Mouse (Mus musculus) skeletal muscle tissue, adult 2 months (tissue): ENCODE measurements around the gene Cgrrf1.

Experiments used
- DNase-seq: peaks from one replicate; pipeline ENCODE4 v3.0.0-alpha.2; 2012; ENCODE audit warnings: low read depth, low spot score

The Cgrrf1 gene

GRCm38 (mm10) chr14:46885891-46886301, 54.0 kb downstream of the Cgrrf1 start:
- DNase-seq, result peak; percentile 52

DNA sequence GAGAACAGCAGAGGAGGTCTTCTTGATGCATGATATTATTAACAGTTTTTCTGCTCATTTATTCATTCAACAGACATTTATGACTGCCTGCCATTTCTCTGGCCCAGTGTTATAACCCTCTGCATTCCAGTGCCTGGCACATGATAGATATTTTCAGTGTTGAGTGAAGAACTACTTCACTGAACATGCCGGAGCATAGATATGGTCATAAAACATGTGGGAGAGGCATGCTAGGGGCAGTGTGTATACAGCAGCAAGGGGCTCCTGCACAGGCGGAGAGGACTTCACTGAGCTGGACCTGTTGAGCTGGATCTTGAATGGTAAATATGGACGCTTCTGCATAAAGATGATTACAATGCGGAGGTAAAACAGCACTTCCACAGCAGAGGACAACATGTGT, 57.2 kb downstream of the Cgrrf1 start:
- DNase-seq, result no peak

- DNase-seq, result no peak
Measured at GRCm38 (mm10) chr14:46893961-46894360, 62.0 kb downstream of the Cgrrf1 start.

DNA sequence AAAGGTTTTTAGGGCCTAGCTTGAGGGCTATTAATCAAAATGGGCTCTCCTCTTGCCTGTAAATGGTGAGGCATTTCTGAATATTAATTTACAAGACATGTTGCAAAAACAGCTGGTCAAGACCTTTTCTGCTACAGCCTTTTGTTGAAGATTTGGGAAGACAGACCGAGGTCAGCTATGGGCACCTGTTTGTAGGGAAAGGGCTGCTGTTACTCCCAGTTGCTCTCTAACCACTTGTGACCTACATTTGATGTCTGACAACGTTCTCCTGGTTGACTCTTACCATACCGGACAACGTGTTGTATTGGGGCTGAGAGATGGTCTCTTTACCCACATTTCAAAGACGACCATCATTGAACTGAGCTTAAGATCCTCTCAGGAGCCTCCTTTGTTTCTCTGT, 66.0 kb downstream of the Cgrrf1 start:
- no peak for DNase-seq

- DNase-seq, result no peak
Measured at GRCm38 (mm10) chr14:46898626-46899025, 66.7 kb downstream of the Cgrrf1 start.

- no peak for DNase-seq
Measured at GRCm38 (mm10) chr14:46902498-46903087, 70.7 kb downstream of the Cgrrf1 start.
